Mouse (Mus musculus) MEL (cell line): ENCODE measurements around the gene Trim46. TPM values are rescaled to one million over a fixed set of nuclear protein-coding genes. Genes with fewer than 3 reads are reported as not detected.

Experiments used
- DNase-seq: peaks from one replicate; pipeline ENCODE4 v3.0.0; 2011; ENCODE audit warnings: low read depth, low spot score
- H3K27ac ChIP-seq: 2 replicates; pipeline ENCODE4 v1.5.1; 2012; ENCODE audit warnings: low read depth, mild to moderate bottlenecking, control low read depth, low read length, moderate library complexity; ENCODE audit not compliant: control insufficient read depth
- H3K27me3 ChIP-seq, 2 experiments: fragments of 150-350 bp in 1 of 2; sonication (generic) in 1 of 2; 2 replicates each; pipeline ENCODE4 v1.6.1; 2012; ENCODE audit warnings: low read length in 2 of 2, mild to moderate bottlenecking in 2 of 2, improper control_type of control experiment in 1 of 2, moderate library complexity in 1 of 2; ENCODE audit not compliant: insufficient read depth in 2 of 2, control insufficient read depth in 1 of 2
- H3K36me3 ChIP-seq, 2 experiments: 2 replicates each; pipeline ENCODE4 v1.6.1; 2012 to 2014; ENCODE audit warnings: low read length in 2 of 2, improper control_type of control experiment in 1 of 2, inconsistent platforms in 1 of 2, mild to moderate bottlenecking in 1 of 2; ENCODE audit not compliant: insufficient read depth in 2 of 2, control insufficient read depth in 1 of 2
- H3K4me1 ChIP-seq, 2 experiments: fragments of 150-350 bp in 1 of 2; sonication (generic) in 1 of 2; 2 replicates each; pipeline ENCODE4 v1.6.1; 2012; ENCODE audit warnings: low read length in 2 of 2, improper control_type of control experiment in 1 of 2, mild to moderate bottlenecking in 1 of 2; ENCODE audit not compliant: insufficient read depth in 2 of 2, control insufficient read depth in 1 of 2
- H3K4me3 ChIP-seq, 2 experiments: fragments of 150-350 bp in 1 of 2; sonication (generic) in 1 of 2; 2 replicates each; pipeline ENCODE4 v1.5.1; 2012; ENCODE audit warnings: low read depth in 2 of 2, low read length in 2 of 2, mild to moderate bottlenecking in 2 of 2, moderate library complexity in 2 of 2, control low read depth in 1 of 2, improper control_type of control experiment in 1 of 2; ENCODE audit not compliant: control insufficient read depth in 1 of 2, insufficient read depth in 1 of 2
- H3K79me2 ChIP-seq: 2 replicates; pipeline ENCODE4 v1.6.1; 2012; ENCODE audit warnings: mild to moderate bottlenecking, low read length, moderate library complexity; ENCODE audit not compliant: control insufficient read depth, poor library complexity, insufficient read depth
- H3K9ac ChIP-seq: 2 replicates; pipeline ENCODE4 v1.6.1; 2012; ENCODE audit warnings: low read depth, mild to moderate bottlenecking, control low read depth, low read length, moderate library complexity; ENCODE audit not compliant: control insufficient read depth, poor library complexity, severe bottlenecking
- H3K9me3 ChIP-seq: fragments of 150-350 bp; sonication (generic); replicated peaks from 2 replicates; pipeline ENCODE4 v1.6.1; 2012; ENCODE audit warnings: mild to moderate bottlenecking, low read length, improper control_type of control experiment, moderate library complexity; ENCODE audit not compliant: insufficient read depth
- CTCF ChIP-seq, 3 experiments: IDR thresholded peaks in 2 of 3; conservative IDR thresholded peaks in 1 of 3; 2 replicates each; pipeline ENCODE4 v1.5.1; 2011 to 2012; ENCODE audit warnings: low read length in 3 of 3, low read depth in 2 of 3, mild to moderate bottlenecking in 2 of 3, improper control_type of control experiment in 1 of 3, inconsistent platforms in 1 of 3, mixed read lengths in 1 of 3, moderate library complexity in 1 of 3; ENCODE audit not compliant: control insufficient read depth in 1 of 3, insufficient read depth in 1 of 3, poor library complexity in 1 of 3, severe bottlenecking in 1 of 3
- E2F4 ChIP-seq: IDR thresholded peaks from 2 replicates; pipeline ENCODE4 v1.6.1; 2011; ENCODE audit warnings: low read depth, low read length, improper control_type of control experiment, borderline replicate concordance
- ETS1 ChIP-seq: IDR thresholded peaks from 2 replicates; pipeline ENCODE4 v1.6.1; 2012; ENCODE audit warnings: low read depth, mild to moderate bottlenecking, inconsistent platforms, low read length, improper control_type of control experiment, moderate library complexity
- GATA1 ChIP-seq: IDR thresholded peaks from 2 replicates; pipeline ENCODE4 v1.6.1; 2011; ENCODE audit warnings: low read depth, low read length, improper control_type of control experiment
- HCFC1 ChIP-seq: IDR thresholded peaks from 2 replicates; pipeline ENCODE4 v1.6.1; 2012; ENCODE audit warnings: low read depth, mild to moderate bottlenecking, inconsistent platforms, low read length, improper control_type of control experiment, moderate library complexity
- MAZ ChIP-seq: IDR thresholded peaks from 2 replicates; pipeline ENCODE4 v1.6.1; 2012; ENCODE audit warnings: low read depth, mild to moderate bottlenecking, inconsistent platforms, low read length, improper control_type of control experiment
- MEF2A ChIP-seq: IDR thresholded peaks from 2 replicates; pipeline ENCODE4 v1.6.1; 2014; ENCODE audit warnings: low read depth, mild to moderate bottlenecking, inconsistent platforms, low read length, improper control_type of control experiment; ENCODE audit not compliant: poor library complexity, insufficient replicate concordance, severe bottlenecking; ENCODE audit errors: extremely low read depth
- MYB ChIP-seq: IDR thresholded peaks from 2 replicates; pipeline ENCODE4 v1.6.1; 2011; ENCODE audit warnings: mild to moderate bottlenecking, low read depth, low read length, improper control_type of control experiment
- POLR2A ChIP-seq, 2 experiments: IDR thresholded peaks; 2 replicates each; pipeline ENCODE4 v1.6.1; 2011 to 2012; ENCODE audit warnings: low read length in 2 of 2, mild to moderate bottlenecking in 2 of 2, control low read depth in 1 of 2, improper control_type of control experiment in 1 of 2, low read depth in 1 of 2, moderate library complexity in 1 of 2; ENCODE audit not compliant: control insufficient read depth in 1 of 2, insufficient read depth in 1 of 2, poor library complexity in 1 of 2
- SMC3 ChIP-seq: IDR thresholded peaks from 2 replicates; pipeline ENCODE4 v1.6.1; 2011; ENCODE audit warnings: low read depth, low read length, improper control_type of control experiment
- TBP ChIP-seq: IDR thresholded peaks from 2 replicates; pipeline ENCODE4 v1.8.0; 2011; ENCODE audit warnings: low read depth, low read length, improper control_type of control experiment
- TCF12 ChIP-seq: IDR thresholded peaks from 2 replicates; pipeline ENCODE4 v1.6.1; 2014; ENCODE audit warnings: low read depth, mild to moderate bottlenecking, inconsistent platforms, low read length, improper control_type of control experiment, moderate library complexity
- USF2 ChIP-seq, 2 experiments: IDR thresholded peaks; 2 replicates each; pipeline ENCODE4 v1.6.1; 2011 to 2012; ENCODE audit warnings: improper control_type of control experiment in 2 of 2, low read length in 2 of 2, borderline replicate concordance in 1 of 2, inconsistent platforms in 1 of 2, low read depth in 1 of 2, mild to moderate bottlenecking in 1 of 2; ENCODE audit not compliant: insufficient read depth in 1 of 2
- ZMIZ1 ChIP-seq: IDR thresholded peaks from 2 replicates; pipeline ENCODE4 v1.6.1; 2012; ENCODE audit warnings: low read depth, mild to moderate bottlenecking, inconsistent platforms, low read length, improper control_type of control experiment, moderate library complexity
- ZNF384 ChIP-seq: IDR thresholded peaks from 2 replicates; pipeline ENCODE4 v1.6.1; 2012; ENCODE audit warnings: low read depth, mild to moderate bottlenecking, inconsistent platforms, low read length, improper control_type of control experiment
- polyA plus RNA-seq, 2 experiments: library from polyadenylated mRNA; stranded (reverse) in 1 of 2; unstranded in 1 of 2; fragments of >175 nt in 1 of 2; fragments of >200 nt in 1 of 2; gene quantifications; 2 replicates each; pipeline versions ENCODE4 v1.2.1 to v1.2.4; 2012; ENCODE audit warnings: low replicate concordance in 2 of 2, low read depth in 1 of 2; ENCODE audit not compliant: insufficient read length in 2 of 2, insufficient read depth in 1 of 2, missing spikeins in 1 of 2
- total RNA-seq: library from RNA; depleted of rRNA; stranded (reverse); fragments of 300-350 nt; gene quantifications from 2 replicates; pipeline ENCODE4 v1.2.3, GENCODE M21; 2012

The Trim46 gene
- total and polyA plus RNA-seq, 3 experiments: 3.3 to 7.7 TPM; not detected in 1

DNA sequence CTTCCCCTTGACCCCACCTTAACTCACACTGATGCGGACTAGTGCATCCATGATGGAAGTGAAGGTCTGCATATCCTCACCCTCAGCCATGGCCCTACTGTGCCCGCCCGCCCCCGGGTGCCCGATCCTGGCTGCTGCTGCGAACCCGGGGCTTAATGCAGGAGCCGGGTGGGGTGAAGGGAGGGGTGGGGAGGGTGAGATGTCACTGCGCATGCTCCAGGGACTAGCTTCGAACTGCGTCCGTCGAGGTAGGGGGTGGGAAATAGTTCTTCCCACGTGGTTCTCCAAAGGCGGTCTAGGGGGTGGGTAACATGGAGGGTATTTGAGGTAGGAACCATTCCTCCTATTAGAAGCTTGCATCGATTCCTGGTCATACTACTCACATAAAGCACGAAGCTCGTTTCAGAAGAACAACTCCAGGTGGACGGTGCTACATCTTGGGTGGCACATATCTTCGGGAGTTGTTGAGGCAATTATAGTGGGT lies 379 bp downstream of the Trim46 start, which contains the start of gene Krtcap2 (continued):
- TF ChIP-seq MEF2A (no peak), POLR2A (IDR thresholded peaks at IDR 0.05; ENCODE audit: control insufficient read depth in 1 of 2, insufficient read depth in 1 of 2, low read depth in 1 of 2, low read length in 2 of 2, poor library complexity in 1 of 2) (no peak), TBP (no peak), TCF12 (peak; percentile 41; the same call in 1 of the 2 replicates), SMC3 (no peak), HCFC1 (no peak), E2F4 (0 out of 2 replicates have a peak, but pooled peaks have one; percentile 25), ZNF384 (no peak), ETS1 (peak; percentile 46; the same call in 1 of the 2 replicates), MAZ (peak; percentile 95)
- TF ChIP-seq, all 39 proteins: peak for 13

GRCm38 (mm10) chr3:89244982-89245687 lies 974 bp downstream of the Trim46 start:
- TF ChIP-seq MYB: no peak
- no peak for TF ChIP-seq ZMIZ1
- no peak for TF ChIP-seq USF2 (IDR thresholded peaks at IDR 0.05; ENCODE audit: borderline replicate concordance in 1 of 2, insufficient read depth in 1 of 2, low read depth in 1 of 2, low read length in 2 of 2)
- TF ChIP-seq GATA1: no peak
- no peak for TF ChIP-seq CTCF (IDR thresholded peaks at IDR 0.05 in 2 of 3, conservative IDR thresholded peaks at IDR 0.05 in 1 of 3; ENCODE audit: control insufficient read depth in 1 of 3, insufficient read depth in 1 of 3, low read depth in 2 of 3, low read length in 3 of 3, poor library complexity in 1 of 3, severe bottlenecking in 1 of 3)
- TF ChIP-seq, all 39 proteins: peak for 0
- peak overlapping the region; percentile 84 to 89 for H3K4me3 ChIP-seq
- H3K36me3 ChIP-seq: peaks cover 7 to 11% of the 10 kb centered on the region in 2 experiments; a peak in 3 of 4 replicates
- H3K9me3 ChIP-seq: no peaks in the 10 kb centered on the region
- peaks cover 11 to 12% of the 10 kb centered on the region in 2 experiments; a peak in 3 of 4 replicates for H3K4me1 ChIP-seq
- H3K27ac ChIP-seq: no peak overlapping the region
- DNase-seq: no peak
- H3K9ac ChIP-seq: peak overlapping the region; percentile 61
- H3K79me2 ChIP-seq: peaks cover 17% of the 10 kb centered on the region
- H3K27me3 ChIP-seq: no peaks in the 10 kb centered on the region
